Comparison of ENCODE assay signal across 13 mouse cellular contexts in the genomic region with DNA sequence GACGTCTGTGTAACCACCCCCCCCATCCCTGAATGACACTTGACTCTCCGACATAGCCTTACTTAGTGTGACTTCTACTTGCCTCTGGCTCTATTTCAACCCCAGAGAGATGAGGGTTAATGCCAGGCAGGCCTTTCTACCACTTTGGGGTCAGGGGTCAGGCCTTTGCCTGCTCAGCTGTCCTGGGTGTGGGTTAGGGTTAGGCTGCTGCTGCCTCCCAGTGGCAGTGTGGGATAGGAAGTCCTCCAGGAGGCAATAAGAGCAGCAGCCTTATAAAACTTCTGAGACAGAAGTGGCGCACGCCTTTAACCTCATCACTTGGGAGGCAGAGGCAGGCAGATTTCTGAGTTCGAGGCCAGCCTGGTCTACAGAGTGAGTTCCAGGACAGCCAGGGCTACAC. TPM values are rescaled to one million over a fixed set of nuclear protein-coding genes. Genes with fewer than 3 reads are reported as not detected.
DNase-seq lines count a peak whose midpoint lies in the region; ATAC-seq and TF ChIP-seq lines count a peak whose summit lies in the region.
"Had no signal": no experiment of that assay in that cellular context is flagged by ENCODE, and none has a peak within 500 bp of the region (broad histone marks: within the 10 kb centered on the region; RNA-seq: fewer than 3 reads in every experiment).

No protein-coding gene starts in this region.

- peaks cover 47% of the 10 kb centered on the region for H3K36me3 ChIP-seq in kidney, postnatal 0 days (ENCODE audit: insufficient read depth, low read length)
- peaks cover 81% of the 10 kb centered on the region for H3K36me3 ChIP-seq in kidney, embryonic 14.5 days (ENCODE audit: control insufficient read depth, insufficient read depth, low read length)
- peaks cover 85% of the 10 kb centered on the region for H3K36me3 ChIP-seq in ES-Bruce4 (ENCODE audit: control insufficient read depth, insufficient read depth, low read length, poor library complexity, severe bottlenecking)
- peaks cover 28% of the 10 kb centered on the region for H3K36me3 ChIP-seq in heart, embryonic 11.5 days (ENCODE audit: control insufficient read depth, insufficient read depth, low read length)

- no peak overlapping the region for H3K27ac ChIP-seq in kidney, postnatal 0 days
- H3K27ac ChIP-seq in kidney, embryonic 14.5 days (ENCODE audit: low read depth, low read length) = no peak overlapping the region
- no peak overlapping the region for H3K27ac ChIP-seq in ES-Bruce4 (ENCODE audit: insufficient read depth, low read length)
- no peak overlapping the region for H3K27ac ChIP-seq in heart, embryonic 11.5 days (ENCODE audit: low read depth, low read length)
- H3K27ac ChIP-seq: embryonic facial prominence, embryonic 15.5 days; heart, embryonic 13.5 days had no signal

- TF ChIP-seq POLR2A in ES-Bruce4 (IDR thresholded peaks at IDR 0.05; ENCODE audit: insufficient read depth, low read length) = no peak

- no peaks in the 10 kb centered on the region for H3K27me3 ChIP-seq in kidney, postnatal 0 days (ENCODE audit: insufficient read depth, low read length)
- H3K27me3 ChIP-seq in kidney, embryonic 14.5 days (ENCODE audit: control insufficient read depth, insufficient read depth, low read length) = no peaks in the 10 kb centered on the region
- no peaks in the 10 kb centered on the region for H3K27me3 ChIP-seq in ES-Bruce4 (ENCODE audit: control insufficient read depth, insufficient read depth, low read length, poor library complexity, severe bottlenecking)
- no peaks in the 10 kb centered on the region for H3K27me3 ChIP-seq in heart, embryonic 11.5 days (ENCODE audit: control insufficient read depth, insufficient read depth, low read length)
- H3K27me3 ChIP-seq: embryonic facial prominence, embryonic 15.5 days; heart, embryonic 13.5 days had no signal

- no peak overlapping the region for H3K4me3 ChIP-seq in kidney, postnatal 0 days (replicated peaks; ENCODE audit: low read depth, low read length)
- no peak overlapping the region for H3K4me3 ChIP-seq in kidney, embryonic 14.5 days (ENCODE audit: low read length)
- H3K4me3 ChIP-seq in ES-Bruce4 (ENCODE audit: low read depth, low read length) = no peak overlapping the region
- no peak overlapping the region for H3K4me3 ChIP-seq in heart, embryonic 11.5 days (ENCODE audit: low read depth, low read length)
- H3K4me3 ChIP-seq: embryonic facial prominence, embryonic 15.5 days; heart, embryonic 13.5 days; myocyte had no signal

- no peak overlapping the region for H3K9ac ChIP-seq in kidney, postnatal 0 days (ENCODE audit: low read depth, low read length)
- H3K9ac ChIP-seq in kidney, embryonic 14.5 days (ENCODE audit: low read depth, low read length) = no peak overlapping the region
- no peak overlapping the region for H3K9ac ChIP-seq in ES-Bruce4 (ENCODE audit: low read depth, poor library complexity, severe bottlenecking)
- H3K9ac ChIP-seq in heart, embryonic 11.5 days (ENCODE audit: low read depth, low read length) = no peak overlapping the region
- H3K9ac ChIP-seq: embryonic facial prominence, embryonic 15.5 days; heart, embryonic 13.5 days had no signal

- H3K4me2 ChIP-seq in kidney, postnatal 0 days (ENCODE audit: low read length) = no peak overlapping the region
- H3K4me2 ChIP-seq in kidney, embryonic 14.5 days (replicated peaks; ENCODE audit: low read depth, low read length) = no peak overlapping the region
- no peak overlapping the region for H3K4me2 ChIP-seq in heart, embryonic 11.5 days
- H3K4me2 ChIP-seq: embryonic facial prominence, embryonic 15.5 days; heart, embryonic 13.5 days had no signal

- WGBS in kidney, postnatal 0 days = 91% methylated on average over 5 of the region's 5 CpGs
- WGBS in kidney, embryonic 14.5 days = 95% methylated on average over 5 of the region's 5 CpGs
- WGBS in heart, embryonic 11.5 days (ENCODE audit: insufficient replicate concordance) = 89% methylated on average over 5 of the region's 5 CpGs

- H3K9me3 ChIP-seq in kidney, postnatal 0 days (replicated peaks; ENCODE audit: low read length) = no peaks in the 10 kb centered on the region
- no peaks in the 10 kb centered on the region for H3K9me3 ChIP-seq in kidney, embryonic 14.5 days (ENCODE audit: control insufficient read depth, low read length)
- H3K9me3 ChIP-seq in ES-Bruce4 (replicated peaks; ENCODE audit: control insufficient read depth, insufficient read depth, low read length, poor library complexity, severe bottlenecking) = no peaks in the 10 kb centered on the region
- no peaks in the 10 kb centered on the region for H3K9me3 ChIP-seq in heart, embryonic 11.5 days (replicated peaks; ENCODE audit: control insufficient read depth, low read length)
- H3K9me3 ChIP-seq: embryonic facial prominence, embryonic 15.5 days; heart, embryonic 13.5 days had no signal

- peak; percentile 35; the same call in 1 of the 2 replicates for TF ChIP-seq CTCF in kidney, postnatal 0 days (IDR thresholded peaks at IDR 0.05; ENCODE audit: low read depth)
- TF ChIP-seq CTCF in ES-Bruce4 (IDR thresholded peaks at IDR 0.05; ENCODE audit: low read depth, low read length) = peak; percentile 36

- H3K4me1 ChIP-seq in kidney, postnatal 0 days (replicated peaks; ENCODE audit: insufficient read depth, low read length) = no peaks in the 10 kb centered on the region
- H3K4me1 ChIP-seq in kidney, embryonic 14.5 days (ENCODE audit: control insufficient read depth, insufficient read depth, low read length) = peaks cover 3% of the 10 kb centered on the region; the same call in 1 of the 2 replicates
- H3K4me1 ChIP-seq in ES-Bruce4 (ENCODE audit: control insufficient read depth, insufficient read depth, low read length) = no peaks in the 10 kb centered on the region
- H3K4me1 ChIP-seq in heart, embryonic 11.5 days (ENCODE audit: control insufficient read depth, insufficient read depth, low read length) = peaks cover under 1% of the 10 kb centered on the region; the same call in 1 of the 2 replicates

- DNase-seq in kidney, postnatal 0 days (ENCODE audit: low spot score) = no peak
- DNase-seq in ZHBTc4 (ENCODE audit: low read depth, low spot score) = peak; percentile 32
- peak; percentile 4 for DNase-seq in mesoderm, embryonic 11.5 days (ENCODE audit: low read depth, low spot score)
- DNase-seq in embryo, embryonic 9.5 days (ENCODE audit: extremely low spot score) = no peak
- DNase-seq: adrenal gland, postnatal 36 days; cerebellum, adult 9-11 months had no signal

- no peak for ATAC-seq in kidney, postnatal 0 days (replicated peaks; ENCODE audit: low FRiP score, low read depth)
- ATAC-seq in kidney, embryonic 14.5 days (ENCODE audit: low FRiP score, low TSS enrichment) = no peak
- ATAC-seq in heart, embryonic 11.5 days (replicated peaks; ENCODE audit: insufficient number of reproducible peaks, low FRiP score, low TSS enrichment) = no peak
- ATAC-seq: hindbrain, embryonic 16.5 days had no signal

- TF ChIP-seq EP300 in ES-Bruce4 (IDR thresholded peaks at IDR 0.05; ENCODE audit: insufficient read depth, low read depth, low read length) = no peak

RNA-seq across cellular contexts. Expression of a gene that starts 6.4 kb away (rescaled TPM):
- polyA plus RNA-seq in kidney, postnatal 0 days (2015; fragmentation: Nextera tagmentation; extraction: Ambion mirVana) = 14.1 and 16.7 TPM in 2 replicates
- 23.2 and 24.8 TPM in 2 replicates for polyA plus RNA-seq in kidney, embryonic 14.5 days (2014; fragmentation: Nextera tagmentation; extraction: Ambion mirVana)
- polyA plus RNA-seq in ES-Bruce4 (2011; ENCODE audit: insufficient read depth, insufficient read length, low read depth, missing spikeins) = 5.7 and 11.8 TPM in 2 replicates
- 17.6 and 17.8 TPM in 2 replicates for polyA plus RNA-seq in heart, embryonic 11.5 days (2014; fragmentation: Nextera tagmentation; extraction: Ambion mirVana)

RNA-seq across cellular contexts. Expression of a gene that starts 6.6 kb away (rescaled TPM):
- polyA plus RNA-seq in kidney, postnatal 0 days (2015; fragmentation: Nextera tagmentation; extraction: Ambion mirVana) = 14.0 and 17.1 TPM in 2 replicates
- polyA plus RNA-seq in kidney, embryonic 14.5 days (2014; fragmentation: Nextera tagmentation; extraction: Ambion mirVana) = 23.7 and 33.0 TPM in 2 replicates
- polyA plus RNA-seq in ES-Bruce4 (2011; ENCODE audit: insufficient read depth, insufficient read length, low read depth, missing spikeins) = 46.0 and 47.2 TPM in 2 replicates
- polyA plus RNA-seq in heart, embryonic 11.5 days (2014; fragmentation: Nextera tagmentation; extraction: Ambion mirVana) = 23.0 and 26.2 TPM in 2 replicates

RNA-seq across cellular contexts. Expression of a gene that starts 28.5 kb away (rescaled TPM):
- polyA plus RNA-seq in kidney, postnatal 0 days (2015; fragmentation: Nextera tagmentation; extraction: Ambion mirVana) = 5.6 TPM in 2 replicates
- polyA plus RNA-seq in kidney, embryonic 14.5 days (2014; fragmentation: Nextera tagmentation; extraction: Ambion mirVana) = 2.1 and 3.0 TPM in 2 replicates
- polyA plus RNA-seq in ES-Bruce4 (2011; ENCODE audit: insufficient read depth, insufficient read length, low read depth, missing spikeins) = 7.8 and 9.3 TPM in 2 replicates
- 4.8 and 5.2 TPM in 2 replicates for polyA plus RNA-seq in heart, embryonic 11.5 days (2014; fragmentation: Nextera tagmentation; extraction: Ambion mirVana)

RNA-seq across cellular contexts. Expression of a gene that starts 42.0 kb away (rescaled TPM):
- 48.9 and 50.0 TPM in 2 replicates for polyA plus RNA-seq in kidney, postnatal 0 days (2015; fragmentation: Nextera tagmentation; extraction: Ambion mirVana)
- polyA plus RNA-seq in kidney, embryonic 14.5 days (2014; fragmentation: Nextera tagmentation; extraction: Ambion mirVana) = 54.5 and 70.2 TPM in 2 replicates
- 37.9 and 40.0 TPM in 2 replicates for polyA plus RNA-seq in ES-Bruce4 (2011; ENCODE audit: insufficient read depth, insufficient read length, low read depth, missing spikeins)
- polyA plus RNA-seq in heart, embryonic 11.5 days (2014; fragmentation: Nextera tagmentation; extraction: Ambion mirVana) = 25.5 and 30.0 TPM in 2 replicates

Comparison
In these comparisons a context has a peak if more than half of its experiments do, and no peak if none do; other contexts are left out.
1. DNase-seq: peak in ZHBTc4 (single experiment) and mesoderm, embryonic 11.5 days (single experiment); none in kidney, postnatal 0 days (single experiment) and embryo, embryonic 9.5 days (single experiment).